Mouse (Mus musculus) forebrain, postnatal 0 days (tissue): ENCODE results near the gene Mdm2. TPM values are rescaled to one million over a fixed set of nuclear protein-coding genes. Genes with fewer than 3 reads are reported as not detected.

ENCODE experiments used
- ATAC-seq: fragments of 200-750 bp; cut with Nextera tagmentation; 2 replicates; pipeline ENCODE4 v1.8.0; 2017; ENCODE audit warnings: mild to moderate bottlenecking, moderate library complexity
- DNase-seq: peaks from one replicate; pipeline ENCODE4 v3.0.0-alpha.2; 2015
- H3K27ac ChIP-seq: fragments of 300-500 bp; sonication (generic); 2 replicates; pipeline ENCODE4 v1.5.1; 2014; ENCODE audit warnings: low read depth, mild to moderate bottlenecking, antibody characterized with exemption, low read length, moderate library complexity, mixed read lengths
- H3K27me3 ChIP-seq: fragments of 300-500 bp; sonication (generic); 2 replicates; pipeline ENCODE4 v1.6.1; 2014; ENCODE audit warnings: mild to moderate bottlenecking, low read length, mixed read lengths; ENCODE audit not compliant: insufficient read depth
- H3K36me3 ChIP-seq: fragments of 300-500 bp; sonication (generic); 2 replicates; pipeline ENCODE4 v1.6.1; 2014; ENCODE audit warnings: mild to moderate bottlenecking, moderate library complexity; ENCODE audit not compliant: insufficient read depth
- H3K4me1 ChIP-seq: fragments of 300-500 bp; sonication (generic); 2 replicates; pipeline ENCODE4 v1.6.1; 2014; ENCODE audit warnings: antibody characterized with exemption; ENCODE audit not compliant: insufficient read depth
- H3K4me2 ChIP-seq: fragments of 300-500 bp; sonication (generic); 2 replicates; pipeline ENCODE4 v1.6.1; 2014; ENCODE audit warnings: low read depth, mild to moderate bottlenecking, moderate library complexity
- H3K4me3 ChIP-seq: fragments of 300-500 bp; sonication (generic); 2 replicates; pipeline ENCODE4 v1.5.1; 2014; ENCODE audit warnings: low read depth, low read length, mixed read lengths
- H3K9ac ChIP-seq: fragments of 300-500 bp; sonication (generic); 2 replicates; pipeline ENCODE4 v1.6.1; 2014; ENCODE audit warnings: mild to moderate bottlenecking
- H3K9me3 ChIP-seq: fragments of 300-500 bp; sonication (generic); 2 replicates; pipeline ENCODE4 v1.6.1; 2016; ENCODE audit warnings: low read length
- CTCF ChIP-seq: sonication (generic); IDR thresholded peaks from 2 replicates; pipeline ENCODE4 v1.5.1; 2016; ENCODE audit warnings: antibody characterized with exemption, control low read depth, low read depth
- WGBS: fragments of 180-500 bp; shearing (Covaris S2); extraction: QIAGEN DNeasy Blood & Tissue Kit; methylation state at CpG from one replicate; pipeline ENCODE4 v1.1.7; 2014; 5-methylcytosine and 5-hydroxymethylcytosine counted together
- polyA plus RNA-seq: library from polyadenylated mRNA; unstranded; fragments of >200 nt; fragmentation: Nextera tagmentation; extraction: Ambion mirVana; gene quantifications from 2 replicates; pipeline ENCODE4 v1.2.1, GENCODE M21; 2015
- total RNA-seq: library from RNA; depleted of rRNA; stranded (reverse); fragments of >200 nt; gene quantifications from 2 replicates; pipeline ENCODE4 v1.2.3, GENCODE M21; 2014

Mdm2 gene
- total and polyA plus RNA-seq, 2 experiments from 2014 or later = 30.2 to 77.3 TPM

DNA sequence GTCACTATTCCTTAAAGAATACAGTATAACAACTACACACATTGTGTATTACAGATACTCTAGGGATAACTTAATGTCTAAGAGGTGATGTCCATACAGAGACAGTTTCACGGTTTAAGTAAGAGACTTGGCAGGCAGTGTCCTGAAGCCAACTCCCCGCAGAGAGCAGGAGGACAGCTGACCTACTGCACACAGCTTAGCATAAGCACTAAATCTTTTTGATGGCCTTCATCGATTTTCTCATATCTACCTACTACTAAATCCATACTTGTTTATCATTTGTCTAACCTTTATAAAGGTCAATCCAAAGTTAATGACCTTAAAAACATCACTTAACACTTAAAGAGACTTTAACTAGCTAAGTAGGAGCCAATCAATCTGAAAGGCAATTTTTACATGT, 7.1 kb downstream of the Mdm2 start:
- Histone ChIP-seq H3K27me3 (no peaks in the 10 kb centered on the region), H3K4me1 (0 out of 2 replicates have a peak, but pooled peaks cover 4% of the 10 kb centered on the region), H3K4me2 (no peak overlapping the region), H3K9ac (no peak overlapping the region), H3K27ac (no peak overlapping the region), H3K9me3 (no peaks in the 10 kb centered on the region), H3K4me3 (no peak overlapping the region), H3K36me3 (peaks cover 68% of the 10 kb centered on the region)
- DNase-seq = no peak
- 94% methylated on average over 3 of the region's 3 CpGs for WGBS
- TF ChIP-seq CTCF = no peak
- no peak for ATAC-seq

DNA sequence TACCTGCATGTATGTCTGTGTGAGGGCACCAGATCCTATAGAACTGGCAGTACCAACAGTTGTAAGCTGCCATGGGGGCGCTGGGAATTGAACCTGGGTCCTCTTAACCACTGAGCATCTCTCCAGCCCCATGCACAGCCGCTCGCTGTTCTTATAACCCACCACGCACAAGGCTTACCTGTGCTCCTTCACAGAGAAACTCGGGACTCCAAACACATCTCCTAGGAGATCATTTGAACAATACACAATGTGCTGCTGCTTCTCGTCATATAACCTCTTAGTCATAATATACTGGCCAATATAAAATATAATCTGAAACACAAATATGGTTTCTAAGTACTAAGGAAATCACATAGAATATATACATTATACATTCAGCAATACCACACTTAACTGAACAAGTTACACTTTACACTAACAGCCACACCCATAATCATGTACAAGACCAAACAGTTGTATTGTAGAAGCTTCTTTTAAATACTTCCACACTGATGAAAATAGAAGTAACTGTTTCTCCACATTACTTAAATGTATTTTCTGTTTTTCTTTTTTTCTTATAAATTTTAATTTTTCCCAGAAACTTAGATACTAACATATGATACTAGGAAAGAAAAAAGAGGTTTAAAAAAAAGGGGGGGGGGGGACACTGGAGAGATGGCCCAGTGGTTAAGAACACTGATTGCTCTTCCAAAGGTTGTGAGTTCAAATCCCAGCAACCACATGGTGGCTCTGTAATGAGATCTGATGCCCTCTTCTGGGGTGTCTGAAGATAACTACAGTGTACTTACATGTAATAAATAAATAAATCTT, 8.3 kb downstream of the Mdm2 start:
- no peaks in the 10 kb centered on the region for H3K27me3 ChIP-seq
- WGBS = 96% methylated on average over 6 of the region's 6 CpGs
- peaks cover 74% of the 10 kb centered on the region for H3K36me3 ChIP-seq
- H3K9me3 ChIP-seq = no peaks in the 10 kb centered on the region
- no peak for TF ChIP-seq CTCF
- H3K4me2 ChIP-seq = no peak overlapping the region
- H3K9ac ChIP-seq = no peak overlapping the region
- no peak for ATAC-seq
- no peak for DNase-seq
- 0 out of 2 replicates have a peak, but pooled peaks cover 4% of the 10 kb centered on the region for H3K4me1 ChIP-seq
- no peak overlapping the region for H3K4me3 ChIP-seq
- H3K27ac ChIP-seq = no peak overlapping the region

DNA sequence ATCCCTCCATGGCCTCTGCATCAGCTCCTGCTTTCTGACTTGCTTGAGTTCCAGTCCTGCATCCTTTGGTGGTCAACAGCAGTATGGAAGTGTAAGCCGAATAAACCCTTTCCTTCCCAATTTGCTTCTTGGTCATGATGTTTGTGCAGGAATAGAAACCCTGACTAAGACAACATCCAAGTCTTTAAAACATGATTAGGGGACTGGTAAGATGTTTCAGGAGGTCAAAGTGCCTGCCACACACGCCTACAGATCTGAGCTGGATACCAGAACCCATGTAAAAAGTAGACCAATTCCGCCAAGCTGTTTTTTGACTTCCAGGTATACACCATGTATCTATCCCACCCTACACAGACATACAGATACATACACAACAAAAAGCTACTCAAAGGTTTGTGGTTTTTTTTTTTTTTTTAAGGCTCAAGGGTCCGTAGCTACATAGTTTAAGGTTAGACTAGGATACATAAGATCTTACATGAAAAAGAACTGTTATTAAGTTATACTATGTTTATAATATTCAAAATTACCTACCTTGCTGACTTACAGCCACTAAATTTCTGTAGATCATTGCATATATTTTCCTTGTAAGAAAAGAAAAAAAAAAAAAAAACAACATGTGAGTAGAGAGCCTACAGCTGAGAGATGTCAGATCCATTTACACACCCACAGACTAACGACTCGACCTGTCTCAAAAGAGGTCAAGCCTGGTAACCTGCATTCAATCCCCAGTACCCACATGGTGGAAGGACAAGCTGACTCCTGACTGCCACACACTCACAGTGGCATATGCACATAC, 9.3 kb downstream of the Mdm2 start:
- Histone ChIP-seq H3K36me3 (peaks cover 74% of the 10 kb centered on the region), H3K9me3 (no peaks in the 10 kb centered on the region), H3K4me1 (no peaks in the 10 kb centered on the region), H3K4me2 (no peak overlapping the region), H3K27ac (no peak overlapping the region), H3K9ac (no peak overlapping the region), H3K27me3 (no peaks in the 10 kb centered on the region), H3K4me3 (no peak overlapping the region)
- WGBS = 91% methylated on average over 6 of the region's 6 CpGs
- DNase-seq = no peak
- no peak for TF ChIP-seq CTCF
- ATAC-seq = no peak

DNA sequence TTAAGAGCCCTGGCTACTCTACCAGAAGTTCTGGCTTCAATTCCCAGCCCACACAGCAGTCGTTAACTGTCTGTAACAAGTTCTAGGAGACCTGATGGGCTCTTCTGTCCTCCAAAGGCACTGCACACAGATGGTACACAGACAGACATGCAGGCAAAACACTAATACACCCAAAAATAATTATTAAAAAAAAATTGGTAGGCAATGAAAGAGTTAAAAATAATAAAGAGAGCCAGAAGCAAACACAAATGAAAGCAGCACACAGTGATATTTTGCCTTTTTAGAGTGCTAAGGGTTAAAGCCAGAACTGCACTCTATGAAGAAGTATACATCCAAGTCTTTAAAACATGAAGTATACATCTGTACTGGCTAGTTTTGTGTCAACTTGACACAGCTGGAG, 10.1 kb downstream of the Mdm2 start:
- ATAC-seq (no peak), DNase-seq (no peak)
- no peak overlapping the region for H3K9ac ChIP-seq
- H3K27me3 ChIP-seq = no peaks in the 10 kb centered on the region
- no peaks in the 10 kb centered on the region for H3K4me1 ChIP-seq
- no peak overlapping the region for H3K4me3 ChIP-seq
- H3K27ac ChIP-seq = no peak overlapping the region
- WGBS = 82% methylated on average over 1 of the region's 1 CpGs
- TF ChIP-seq CTCF = no peak
- no peaks in the 10 kb centered on the region for H3K9me3 ChIP-seq
- peaks cover 80% of the 10 kb centered on the region for H3K36me3 ChIP-seq
- no peak overlapping the region for H3K4me2 ChIP-seq

DNA sequence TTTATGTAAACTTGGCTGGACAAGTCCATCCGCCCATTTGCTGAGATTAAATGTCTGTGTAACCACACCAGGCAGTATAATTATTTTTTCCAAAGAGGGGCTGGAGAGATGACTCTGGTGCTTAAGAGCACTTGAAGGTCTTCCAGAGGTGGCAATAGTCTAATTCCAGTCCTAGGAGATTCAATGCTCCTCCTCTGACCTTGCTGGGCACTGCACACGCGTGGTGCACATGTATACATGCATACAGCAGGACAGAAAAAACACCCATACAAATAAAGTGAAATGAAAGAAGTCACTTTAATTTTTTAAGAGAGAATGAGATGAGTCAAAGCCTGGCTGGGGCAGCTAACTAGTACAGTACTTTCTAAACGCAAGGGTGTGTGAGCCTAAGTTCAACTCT, 10.6 kb downstream of the Mdm2 start:
- DNase-seq = no peak

DNA sequence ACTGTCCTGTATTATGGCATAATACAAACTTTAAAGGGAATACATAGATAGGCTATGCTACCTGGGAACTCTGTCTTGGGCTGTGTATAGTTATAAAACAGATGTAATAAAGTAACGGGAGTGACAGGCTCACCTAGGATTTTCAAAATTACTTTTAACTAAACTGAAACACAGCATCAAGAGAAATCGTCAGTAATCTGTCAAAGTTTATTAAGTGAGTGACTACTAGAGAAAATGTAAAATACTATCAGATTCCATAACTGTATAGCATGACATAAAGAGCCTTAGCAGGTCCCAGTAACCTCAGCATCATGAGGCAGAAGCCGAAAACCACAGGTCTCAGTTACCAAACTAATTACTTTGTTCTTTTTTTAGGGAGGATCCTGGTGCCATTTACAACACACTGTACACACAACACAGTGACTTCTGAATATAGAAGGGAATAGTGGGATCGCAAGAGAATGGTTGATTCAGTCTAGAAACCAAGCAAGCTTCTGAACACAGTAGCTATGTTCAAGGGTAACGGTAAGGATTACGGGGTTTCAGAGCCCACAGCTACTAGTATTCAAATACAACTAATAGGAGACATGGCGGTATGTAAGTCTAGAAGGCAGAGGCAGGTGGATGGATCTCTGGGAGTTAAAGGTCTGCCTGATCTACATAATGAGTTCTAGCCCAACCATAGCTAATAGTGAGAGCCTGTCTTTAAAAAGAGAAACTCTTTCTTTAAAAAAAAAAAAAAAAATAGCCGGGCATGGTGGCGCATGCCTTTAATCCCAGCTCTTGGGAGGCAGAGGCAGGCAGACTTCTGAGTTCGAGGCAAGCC, 12.0 kb downstream of the Mdm2 start:
- Histone ChIP-seq H3K27ac (no peak overlapping the region), H3K4me1 (no peaks in the 10 kb centered on the region), H3K9me3 (no peaks in the 10 kb centered on the region), H3K27me3 (no peaks in the 10 kb centered on the region), H3K9ac (no peak overlapping the region), H3K4me2 (no peak overlapping the region), H3K36me3 (peaks cover 73% of the 10 kb centered on the region), H3K4me3 (no peak overlapping the region)
- no peak for DNase-seq
- no peak for TF ChIP-seq CTCF
- ATAC-seq = no peak
- 97% methylated on average over 10 of the region's 10 CpGs for WGBS

More for the DNA sequence above, 10.6 kb downstream of the Mdm2 start:
- no peak for ATAC-seq
- H3K9me3 ChIP-seq = no peaks in the 10 kb centered on the region
- no peak overlapping the region for H3K27ac ChIP-seq
- no peaks in the 10 kb centered on the region for H3K4me1 ChIP-seq
- no peak overlapping the region for H3K4me2 ChIP-seq
- H3K36me3 ChIP-seq = peaks cover 80% of the 10 kb centered on the region
- no peak overlapping the region for H3K4me3 ChIP-seq
- WGBS = 98% methylated on average over 4 of the region's 4 CpGs
- no peak overlapping the region for H3K9ac ChIP-seq
- H3K27me3 ChIP-seq = no peaks in the 10 kb centered on the region
- no peak for TF ChIP-seq CTCF
